Mouse (Mus musculus): Measurements from ENCODE around the gene Ski.

DNA sequence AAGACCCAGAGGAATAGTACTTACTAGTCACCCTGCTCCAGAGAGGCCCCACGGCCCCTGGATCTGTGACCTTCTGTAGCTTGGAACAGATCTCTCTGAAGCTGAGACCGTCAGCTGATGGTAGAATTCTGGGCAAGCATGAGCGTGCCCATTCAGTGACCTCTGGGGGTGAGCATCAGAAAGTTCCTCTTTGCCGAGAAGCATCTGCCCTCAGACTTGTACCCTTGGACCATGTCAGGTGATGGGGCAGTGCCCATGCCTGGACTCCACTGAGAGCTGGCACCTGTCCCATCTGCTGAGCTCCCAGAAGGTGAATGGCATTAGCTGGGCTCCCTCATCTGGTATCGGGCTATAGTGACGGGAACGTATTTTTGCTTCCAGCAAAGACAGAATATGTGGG is 84.5 kb downstream of the Ski start:
- TF ChIP-seq GATA1 (IDR thresholded peaks at IDR 0.05; ENCODE audit: low read length) (no peak), TAL1 (IDR thresholded peaks at IDR 0.05; ENCODE audit: low read length) (no peak)

Data from erythroblast, embryonic 14.5 days (primary cell).